Mouse (Mus musculus): Measurements from ENCODE around the gene Capn8.

Capn8 gene

GRCm38 (mm10) chr1:182679582-182679981 lies 114.8 kb downstream of the Capn8 start:
- peak; percentile 23 to 55 for DNase-seq
